Mouse (Mus musculus) inflammation-experienced regulatory T-cells, adult 6 months (primary cell): ENCODE measurements around the gene Pfkm. TPM values are rescaled to one million over a fixed set of nuclear protein-coding genes. Genes with fewer than 3 reads are reported as not detected.
A peak's percentile ranks its signal among the peaks of the same experiment; 100 is the strongest.

Source experiments
- ATAC-seq: one replicate; pipeline ENCODE4 v1.8.0; 2017
- polyA plus RNA-seq, 3 experiments: library from polyadenylated mRNA; unstranded; fragments of 100-300 nt; shearing (Covaris generic); gene quantifications; one replicate each; pipeline ENCODE4 v1.2.1; 2017

Pfkm gene
- polyA plus RNA-seq, 3 experiments from 2014 or later = 4.9 to 5.6 (median 5.2) TPM

- ATAC-seq = no peak
These were observed 84.9 kb downstream of the Pfkm start for GRCm38 (mm10) chr15:98177320-98177719.

- ATAC-seq = no peak
These were observed 88.3 kb downstream of the Pfkm start for GRCm38 (mm10) chr15:98180567-98181131.

GRCm38 (mm10) chr15:98181132-98181711 lies 88.8 kb downstream of the Pfkm start:
- peak; percentile 93 for ATAC-seq

Other genes with a start within 250 kb of the Pfkm start
- 10 to 100 TPM; 47.2 to 80.6 (median 77.9) TPM for gene Hdac7, start 248.1 kb upstream of the Pfkm start, polyA plus RNA-seq
- gene Vdr, start 182.0 kb upstream of the Pfkm start, polyA plus RNA-seq = 1 to 10 TPM in 2 of 3 experiments, under 1 TPM in 1; 0.16 to 2.8 (median 2.1) TPM
- 10 to 100 TPM; 18.8 to 32.3 (median 28.5) TPM for gene Tmem106c, start 128.4 kb upstream of the Pfkm start, polyA plus RNA-seq
- gene Col2a1, start 87.9 kb upstream of the Pfkm start, polyA plus RNA-seq = not detected
- gene Senp1, start 1.2 kb downstream of the Pfkm start, polyA plus RNA-seq = 10 to 100 TPM; 29.3 to 35.6 (median 35.0) TPM
- 10 to 100 TPM; 37.1 to 44.9 (median 41.2) TPM for gene Asb8, start 73.0 kb downstream of the Pfkm start, polyA plus RNA-seq
- gene Ccdc184, start 74.6 kb downstream of the Pfkm start, polyA plus RNA-seq = under 1 TPM; 0.25 to 0.91 (median 0.36) TPM
- gene Olfr288, start 103.0 kb downstream of the Pfkm start, polyA plus RNA-seq = not detected
- gene Gm44579, start 128.4 kb downstream of the Pfkm start, polyA plus RNA-seq = not detected
- gene Olfr287, start 128.5 kb downstream of the Pfkm start, polyA plus RNA-seq = not detected
- not detected for gene Olfr286, start 141.9 kb downstream of the Pfkm start, polyA plus RNA-seq
- gene H1fnt, start 164.7 kb downstream of the Pfkm start, polyA plus RNA-seq = not detected
- gene Zfp641, start 203.6 kb downstream of the Pfkm start, polyA plus RNA-seq = not detected
- gene Olfr285, start 224.8 kb downstream of the Pfkm start, polyA plus RNA-seq = not detected
- gene Olfr284, start 248.4 kb downstream of the Pfkm start, polyA plus RNA-seq = not detected